Mouse (Mus musculus): ENCODE data around the gene Nfia. TPM values are rescaled to one million over a fixed set of nuclear protein-coding genes. Genes with fewer than 3 reads are reported as not detected.

The Nfia gene
- total RNA-seq, 2 experiments from 2014 or later, result 2.7 to 21.8 TPM

GRCm38 (mm10) chr4:98008814-98009368, 236.4 kb downstream of the Nfia start:
- ATAC-seq (replicated peaks; ENCODE audit: low FRiP score, poor library complexity, severe bottlenecking), result no peak

- ATAC-seq (replicated peaks; ENCODE audit: low FRiP score, poor library complexity, severe bottlenecking), result no peak
Observed at GRCm38 (mm10) chr4:98009966-98010365, 237.4 kb downstream of the Nfia start.

GRCm38 (mm10) chr4:98019811-98020210, 247.3 kb downstream of the Nfia start:
- ATAC-seq (replicated peaks; ENCODE audit: low FRiP score, poor library complexity, severe bottlenecking), result no peak

GRCm38 (mm10) chr4:98020836-98021235, 248.3 kb downstream of the Nfia start:
- ATAC-seq (replicated peaks; ENCODE audit: low FRiP score, poor library complexity, severe bottlenecking), result no peak

- no peak for ATAC-seq (replicated peaks; ENCODE audit: low FRiP score, poor library complexity, severe bottlenecking)
Observed at GRCm38 (mm10) chr4:98023245-98023792, 250.8 kb downstream of the Nfia start.

- ATAC-seq (replicated peaks; ENCODE audit: low FRiP score, poor library complexity, severe bottlenecking), result no peak
Observed at GRCm38 (mm10) chr4:98027412-98027811, 254.9 kb downstream of the Nfia start.

GRCm38 (mm10) chr4:98031871-98032270, 259.3 kb downstream of the Nfia start:
- no peak for ATAC-seq (replicated peaks; ENCODE audit: low FRiP score, poor library complexity, severe bottlenecking)

- ATAC-seq (replicated peaks; ENCODE audit: low FRiP score, poor library complexity, severe bottlenecking), result no peak
Observed at GRCm38 (mm10) chr4:98032332-98032731, 259.8 kb downstream of the Nfia start.

- ATAC-seq (replicated peaks; ENCODE audit: low FRiP score, poor library complexity, severe bottlenecking), result no peak
Observed at GRCm38 (mm10) chr4:98039095-98039494, 266.6 kb downstream of the Nfia start.

- no peak for ATAC-seq (replicated peaks; ENCODE audit: low FRiP score, poor library complexity, severe bottlenecking)
Observed at GRCm38 (mm10) chr4:98040179-98040578, 267.6 kb downstream of the Nfia start.

- no peak for ATAC-seq (replicated peaks; ENCODE audit: low FRiP score, poor library complexity, severe bottlenecking)
Observed at GRCm38 (mm10) chr4:98044611-98045010, 272.1 kb downstream of the Nfia start.

GRCm38 (mm10) chr4:98047369-98047768, 274.8 kb downstream of the Nfia start:
- ATAC-seq (replicated peaks; ENCODE audit: low FRiP score, poor library complexity, severe bottlenecking), result no peak

- no peak for ATAC-seq (replicated peaks; ENCODE audit: low FRiP score, poor library complexity, severe bottlenecking)
Observed at GRCm38 (mm10) chr4:98049584-98049983, 277.1 kb downstream of the Nfia start.

GRCm38 (mm10) chr4:98050003-98050620, 277.6 kb downstream of the Nfia start:
- ATAC-seq (replicated peaks; ENCODE audit: low FRiP score, poor library complexity, severe bottlenecking), result no peak

- ATAC-seq (replicated peaks; ENCODE audit: low FRiP score, poor library complexity, severe bottlenecking), result no peak
Observed at GRCm38 (mm10) chr4:98050781-98051180, 278.2 kb downstream of the Nfia start.

- ATAC-seq (replicated peaks; ENCODE audit: low FRiP score, poor library complexity, severe bottlenecking), result no peak
Observed at GRCm38 (mm10) chr4:98051326-98051725, 278.8 kb downstream of the Nfia start.

GRCm38 (mm10) chr4:98055036-98055435, 282.5 kb downstream of the Nfia start:
- ATAC-seq (replicated peaks; ENCODE audit: low FRiP score, poor library complexity, severe bottlenecking), result no peak

GRCm38 (mm10) chr4:98056396-98057020, 284.0 kb downstream of the Nfia start:
- ATAC-seq (replicated peaks; ENCODE audit: low FRiP score, poor library complexity, severe bottlenecking), result no peak

- no peak for ATAC-seq (replicated peaks; ENCODE audit: low FRiP score, poor library complexity, severe bottlenecking)
Observed at GRCm38 (mm10) chr4:98057246-98057645, 284.7 kb downstream of the Nfia start.

- no peak for ATAC-seq (replicated peaks; ENCODE audit: low FRiP score, poor library complexity, severe bottlenecking)
Observed at GRCm38 (mm10) chr4:98057721-98058120, 285.2 kb downstream of the Nfia start.

GRCm38 (mm10) chr4:98058182-98058581, 285.6 kb downstream of the Nfia start:
- ATAC-seq (replicated peaks; ENCODE audit: low FRiP score, poor library complexity, severe bottlenecking), result no peak

Measured in erythroid progenitor cell, adult 5-6 weeks (primary cell).